Mouse (Mus musculus): ENCODE results near the gene Gm45140.

DNA sequence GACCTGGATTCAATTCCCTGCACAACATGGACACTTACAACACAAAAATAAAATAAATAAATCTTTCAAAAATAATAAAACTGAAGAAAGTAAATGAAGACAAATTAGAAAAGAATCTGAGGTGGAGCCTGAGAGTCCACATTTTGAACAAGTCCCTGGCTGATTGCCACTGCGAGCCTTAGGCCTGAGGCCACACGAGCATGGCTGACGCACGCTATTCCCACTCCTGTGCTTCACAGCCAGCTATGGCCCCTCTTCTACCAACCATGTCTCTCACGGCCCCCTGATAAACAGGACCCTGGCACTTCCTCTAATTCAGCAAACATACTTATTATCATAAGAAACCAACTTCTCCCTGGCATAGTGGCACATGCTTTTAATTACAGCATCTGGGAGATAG lies 49.0 kb downstream of the Gm45140 start:
- no peak for TF ChIP-seq HCFC1 (IDR thresholded peaks at IDR 0.05; ENCODE audit: borderline replicate concordance, insufficient read depth, low read length)
- no peak for TF ChIP-seq MAFK (IDR thresholded peaks at IDR 0.05; ENCODE audit: insufficient read depth, low read depth, low read length)
- TF ChIP-seq CHD2 (IDR thresholded peaks at IDR 0.05; ENCODE audit: low read depth, low read length) = no peak
- no peak for TF ChIP-seq ZNF384 (IDR thresholded peaks at IDR 0.05; ENCODE audit: low read depth, low read length)
- TF ChIP-seq ZC3H11A (IDR thresholded peaks at IDR 0.05; ENCODE audit: borderline replicate concordance, low read depth, low read length) = no peak
